Mouse (Mus musculus) embryo, embryonic 9.5 days (tissue): ENCODE measurements around the gene Pou4f2.
A peak's percentile ranks its signal among the peaks of the same experiment; 100 is the strongest.

ENCODE experiments used
- DNase-seq: peaks from one replicate; pipeline ENCODE4 v3.0.0-alpha.2; 2017; ENCODE audit errors: extremely low spot score

The Pou4f2 gene

GRCm38 (mm10) chr8:78436071-78436651 lies at the start of gene Pou4f2:
Gene Pou4f2 (minus strand): TSS chr8:78436645.
- DNase-seq = peak; percentile 68

GRCm38 (mm10) chr8:78477051-78477829 lies 40.8 kb upstream of the Pou4f2 start:
- peak; percentile 12 for DNase-seq

GRCm38 (mm10) chr8:78467889-78468288 lies 31.4 kb upstream of the Pou4f2 start:
- no peak for DNase-seq

GRCm38 (mm10) chr8:78463941-78464340 lies 27.5 kb upstream of the Pou4f2 start:
- DNase-seq = no peak

GRCm38 (mm10) chr8:78456441-78456840 lies 20.0 kb upstream of the Pou4f2 start:
- DNase-seq = no peak

- DNase-seq = no peak
Observed at GRCm38 (mm10) chr8:78442781-78443180, 6.3 kb upstream of the Pou4f2 start.

GRCm38 (mm10) chr8:78438121-78438520 lies 1.7 kb upstream of the Pou4f2 start:
- DNase-seq = peak; percentile 72

GRCm38 (mm10) chr8:78437140-78438045 lies 948 bp upstream of the Pou4f2 start:
- no peak for DNase-seq

GRCm38 (mm10) chr8:78436661-78437060 lies 216 bp upstream of the Pou4f2 start:
- DNase-seq = no peak

GRCm38 (mm10) chr8:78435624-78435960 lies 853 bp downstream of the Pou4f2 start:
- no peak for DNase-seq

GRCm38 (mm10) chr8:78434823-78435623 lies 1.4 kb downstream of the Pou4f2 start:
- peak; percentile 44 for DNase-seq

- peak; percentile 23 for DNase-seq
Observed at GRCm38 (mm10) chr8:78434340-78434739, 2.1 kb downstream of the Pou4f2 start.

GRCm38 (mm10) chr8:78433318-78433717 lies 3.1 kb downstream of the Pou4f2 start:
- no peak for DNase-seq

- no peak for DNase-seq
Observed at GRCm38 (mm10) chr8:78432451-78432850, 4.0 kb downstream of the Pou4f2 start.

GRCm38 (mm10) chr8:78431356-78431755 lies 5.1 kb downstream of the Pou4f2 start:
- peak; percentile 75 for DNase-seq

- DNase-seq = no peak
Observed at GRCm38 (mm10) chr8:78428148-78428547, 8.3 kb downstream of the Pou4f2 start.

GRCm38 (mm10) chr8:78427769-78428130 lies 8.7 kb downstream of the Pou4f2 start:
- DNase-seq = no peak

GRCm38 (mm10) chr8:78426875-78427768 lies 9.3 kb downstream of the Pou4f2 start:
- DNase-seq = no peak

- no peak for DNase-seq
Observed at GRCm38 (mm10) chr8:78426455-78426854, 10.0 kb downstream of the Pou4f2 start.

- DNase-seq = no peak
Observed at GRCm38 (mm10) chr8:78423937-78424336, 12.5 kb downstream of the Pou4f2 start.

GRCm38 (mm10) chr8:78420101-78420503 lies 16.3 kb downstream of the Pou4f2 start:
- DNase-seq = peak; percentile 30
